Mouse (Mus musculus) heart, adult 2 months (tissue): ENCODE measurements at regions not wholly inside any gene's neighbourhood (a gene's known extent, or its start where the extent isn't known, plus 50 kb on each side); places are given as distances from the start of the nearest gene placed in this dataset.

Experiments used
- CTCF ChIP-seq: fragments of 200-600 bp; IDR thresholded peaks from 2 replicates; pipeline ENCODE4 v1.8.1; 2022; ENCODE audit warnings: antibody characterized with exemption, mild to moderate bottlenecking, moderate library complexity
- POLR2A ChIP-seq: fragments of 200-500 bp; IDR thresholded peaks from 2 replicates; pipeline ENCODE4 v1.6.1; 2011; ENCODE audit warnings: mild to moderate bottlenecking, low read depth, low read length, control low read depth; ENCODE audit not compliant: insufficient read depth

DNA sequence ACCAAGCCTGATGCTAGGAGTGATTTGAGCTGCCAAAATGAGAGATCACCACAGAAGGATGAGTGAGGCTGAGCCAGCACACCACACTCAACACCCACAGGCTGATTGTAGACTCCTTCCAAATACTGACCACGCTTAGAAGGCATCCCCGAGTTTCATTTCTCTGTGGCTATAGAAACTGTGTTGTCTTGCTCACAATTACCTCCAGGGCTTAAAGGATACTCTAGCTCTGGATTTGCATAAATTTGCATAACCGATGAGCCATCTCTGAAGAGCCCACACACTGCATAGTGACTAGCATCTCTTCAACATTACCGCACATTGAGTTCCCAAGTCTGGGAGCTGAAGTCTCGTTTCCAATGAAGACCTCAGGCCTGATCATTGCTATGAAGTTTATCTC, 110.3 kb downstream of the Nufip1 start:
- TF ChIP-seq POLR2A (no peak), CTCF (no peak)
